Mouse (Mus musculus): ENCODE measurements around the gene Golph3l.
"Not testable (repeated sequence)": the region's sequence is repeated elsewhere in the genome, so short reads cannot be mapped to it uniquely, and the experiment has no call there.

Gene Golph3l

DNA sequence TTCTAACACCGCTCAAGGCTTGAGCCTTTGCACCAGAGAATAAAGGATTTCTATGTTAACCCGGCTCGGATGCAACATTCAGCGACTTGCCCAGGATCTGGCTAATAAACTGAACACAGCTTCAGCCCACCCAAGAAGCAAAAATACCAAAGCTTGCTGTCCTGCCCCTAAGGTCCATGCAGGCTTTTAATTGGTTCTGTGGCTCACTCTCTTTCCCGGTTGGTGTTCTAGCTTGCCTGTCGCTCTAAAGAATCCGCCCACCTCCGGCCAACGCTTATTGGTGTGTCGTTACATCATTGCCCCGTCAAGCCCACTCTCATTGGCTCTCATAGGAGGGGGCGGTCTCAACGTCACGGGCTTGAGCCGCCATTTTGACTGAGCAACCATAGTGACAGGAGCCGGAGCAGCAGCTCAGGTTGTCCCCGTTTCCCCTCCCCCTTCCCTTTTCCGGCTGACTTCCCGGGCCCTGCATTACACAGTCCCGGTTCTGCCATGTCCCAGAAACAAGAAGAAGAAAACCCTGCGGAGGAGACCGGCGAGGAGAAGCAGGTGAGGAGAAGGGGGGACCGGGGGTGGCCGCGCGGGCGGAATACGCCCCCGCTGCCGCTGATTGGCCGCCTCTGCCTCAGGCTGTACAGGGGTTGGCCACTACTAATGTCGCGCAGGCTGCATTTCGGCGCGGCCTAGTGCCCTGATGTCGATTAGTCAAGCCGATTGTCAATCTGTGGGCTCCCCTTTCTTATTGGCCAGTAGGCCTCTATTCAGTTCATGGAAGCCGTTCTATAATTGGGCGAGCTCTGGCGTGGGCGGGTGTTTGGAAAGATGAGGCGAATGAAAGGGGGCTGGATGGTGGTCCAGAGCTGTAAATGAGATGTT is 36.1 kb downstream of the Golph3l start, which contains the start of gene Ensa:
Gene Ensa (plus strand): TSS at position 366 of the 876 bp plus-strand sequence.
- DNase-seq (ENCODE audit: low read depth, low spot score): peak; percentile 100

DNA sequence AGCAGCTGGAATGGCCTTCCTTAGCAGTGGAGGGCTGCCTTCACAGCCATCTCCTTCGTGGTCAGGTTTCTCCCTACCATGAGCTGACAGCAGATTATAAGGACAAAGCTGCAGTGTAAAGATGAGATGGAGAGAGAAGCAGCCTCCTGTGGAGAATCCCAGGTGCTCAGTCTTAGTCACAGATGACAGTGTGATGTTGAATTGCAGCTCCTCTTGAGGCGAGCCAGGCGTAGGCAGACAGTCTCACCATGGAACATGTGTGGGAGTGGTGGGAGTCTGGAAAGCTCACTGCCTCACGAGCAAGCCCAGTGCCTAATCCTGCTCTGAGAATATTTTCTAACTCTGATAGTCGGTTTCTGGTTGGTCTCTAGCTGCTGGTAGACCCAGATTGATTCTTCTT is 39.0 kb downstream of the Golph3l start:
- DNase-seq (ENCODE audit: low read depth, low spot score): peak; percentile 94

DNA sequence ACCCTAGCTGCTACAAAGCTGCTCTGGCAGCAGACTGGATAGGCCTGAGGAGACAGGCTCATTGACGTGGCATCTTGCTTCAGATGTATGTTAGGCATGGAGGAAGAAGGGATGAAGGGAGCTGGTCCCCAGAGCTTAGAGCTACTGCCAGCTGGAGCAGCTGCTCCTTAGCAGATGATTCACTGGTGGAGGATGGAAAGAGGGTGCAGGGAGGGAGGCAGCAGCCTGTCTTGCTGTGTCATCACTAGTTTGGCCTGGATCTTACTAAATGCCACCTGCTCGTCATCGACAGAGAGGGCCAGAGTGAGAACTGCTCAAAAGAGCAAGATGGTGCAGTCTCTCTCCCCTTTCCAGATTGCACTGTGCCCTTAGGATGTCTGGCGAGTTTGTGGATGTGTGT is 41.0 kb downstream of the Golph3l start:
- DNase-seq (ENCODE audit: low read depth, low spot score): peak; percentile 86

DNA sequence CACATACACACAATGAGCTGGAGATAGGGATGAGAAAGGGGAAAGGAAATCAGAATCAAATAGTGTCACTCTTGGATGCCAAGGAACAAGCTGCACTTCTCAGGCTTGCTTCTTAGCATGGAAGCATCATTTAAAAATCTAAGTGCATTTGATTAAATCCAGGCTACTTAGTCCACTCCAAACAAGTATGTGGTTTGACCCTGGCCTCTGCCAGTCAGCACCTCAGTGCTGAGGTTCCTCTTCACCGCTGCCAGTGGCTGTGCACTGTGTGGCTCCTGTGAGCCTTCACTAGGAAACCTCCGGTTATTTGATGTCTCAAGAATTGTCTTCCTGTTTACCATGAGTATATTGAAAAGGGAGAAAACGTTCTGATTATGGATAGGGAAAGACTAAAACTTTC is 42.1 kb downstream of the Golph3l start:
- no peak for DNase-seq (ENCODE audit: low read depth, low spot score)

DNA sequence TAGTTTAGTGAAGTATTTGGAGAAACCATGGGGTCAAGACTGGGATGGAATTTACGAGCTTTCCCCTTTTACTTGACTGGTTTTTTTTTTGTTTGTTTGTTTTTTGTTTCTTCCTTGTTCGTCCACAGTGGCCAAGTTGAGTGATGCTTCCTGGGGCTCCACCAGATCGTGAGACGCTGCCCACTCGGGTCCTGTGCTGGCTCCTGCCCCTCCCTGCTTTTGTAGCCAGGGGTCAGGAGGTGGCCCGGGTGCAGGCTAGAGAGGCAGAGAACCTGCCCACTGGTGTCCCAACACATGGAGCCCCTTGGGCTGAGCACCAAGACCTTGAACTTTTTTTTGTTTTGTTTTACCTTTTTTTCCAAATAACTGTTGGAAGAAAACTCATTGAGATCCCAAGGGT is 42.6 kb downstream of the Golph3l start:
- no peak for DNase-seq (ENCODE audit: low read depth, low spot score)

DNA sequence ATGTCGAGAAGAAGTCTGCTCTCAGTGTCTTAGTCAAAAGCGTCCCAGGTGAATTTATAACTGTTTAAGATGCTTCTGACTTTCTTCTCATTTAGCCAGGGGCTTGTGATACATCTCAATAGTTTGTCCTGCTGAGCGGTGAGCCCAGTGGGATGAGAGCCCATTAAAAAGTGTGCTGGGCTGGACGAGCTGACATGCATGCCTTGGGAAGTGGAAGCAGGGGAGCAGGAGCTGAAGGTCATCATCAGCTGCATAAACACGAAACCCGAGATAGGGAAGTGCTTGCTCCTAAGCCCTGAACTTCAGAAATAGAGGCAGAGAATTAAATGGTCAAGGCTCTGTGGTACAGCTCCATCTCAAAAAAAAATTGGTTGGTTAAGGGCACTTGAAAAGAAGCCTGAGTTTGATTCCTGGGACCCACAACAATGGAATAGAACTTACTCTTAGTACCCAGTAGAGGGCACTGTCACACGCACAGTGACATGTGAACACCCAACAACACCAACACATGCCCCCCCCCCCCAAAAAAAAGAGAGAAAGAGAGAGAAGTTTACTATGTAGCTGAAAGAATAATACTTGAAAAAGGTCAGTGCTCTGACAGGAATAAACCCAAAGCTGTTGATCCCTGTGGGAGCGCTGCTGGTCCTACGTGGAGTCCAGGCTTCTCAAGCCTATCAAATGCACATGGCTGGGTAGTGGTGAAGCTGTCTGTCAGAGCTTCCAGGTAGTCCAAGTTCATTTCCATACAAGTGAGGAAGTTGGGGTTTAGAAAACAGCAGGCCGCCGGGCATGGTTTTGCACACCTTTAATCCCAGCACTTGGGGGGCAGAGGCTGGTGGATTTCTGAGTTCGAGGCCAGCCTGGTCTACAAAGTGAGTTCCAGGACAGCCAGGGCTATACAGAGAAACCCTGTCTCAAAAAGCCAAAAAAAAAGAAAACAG is 44.2 kb downstream of the Golph3l start:
- no peak for DNase-seq (ENCODE audit: low read depth, low spot score)

DNA sequence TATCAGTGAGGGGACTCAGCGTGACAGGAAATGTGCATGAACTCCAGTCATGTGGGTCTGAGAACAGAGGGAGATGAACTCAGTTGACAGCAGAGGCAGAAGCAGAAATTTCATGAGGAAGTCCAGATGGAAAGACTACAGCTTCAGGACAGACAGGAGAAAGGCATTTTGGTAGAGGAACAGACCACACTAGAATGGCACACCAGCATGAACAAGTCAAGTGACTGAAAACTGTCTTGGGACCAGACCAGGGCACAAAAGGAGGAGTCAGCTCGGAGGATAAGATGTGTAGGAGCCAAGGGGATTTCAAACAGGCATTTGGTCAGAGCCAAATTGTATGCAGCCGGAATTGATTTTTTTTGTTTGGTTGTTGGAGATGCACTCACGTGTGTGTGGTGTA is 46.9 kb downstream of the Golph3l start:
- DNase-seq (ENCODE audit: low read depth, low spot score): no peak

DNA sequence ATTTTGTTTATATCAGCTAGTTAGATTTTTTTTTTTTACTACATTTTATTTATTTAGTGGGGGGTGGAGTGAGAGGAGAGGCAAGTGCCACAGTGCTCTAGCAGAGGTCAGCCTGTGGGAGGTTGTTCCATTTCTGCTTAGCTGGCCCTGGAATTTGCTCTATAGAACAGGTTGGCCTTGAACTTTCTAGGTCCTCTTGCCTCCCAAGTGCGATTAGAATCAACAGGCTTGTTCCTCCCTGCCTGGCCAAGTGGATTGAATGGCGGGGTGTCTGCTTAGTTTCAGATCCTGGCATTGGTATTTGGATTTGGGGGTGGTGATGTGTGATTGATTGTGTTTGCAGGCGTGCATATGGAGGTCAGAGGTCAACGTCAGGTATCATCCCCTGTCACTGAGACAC is 47.3 kb downstream of the Golph3l start:
- DNase-seq (ENCODE audit: low read depth, low spot score): no peak

DNA sequence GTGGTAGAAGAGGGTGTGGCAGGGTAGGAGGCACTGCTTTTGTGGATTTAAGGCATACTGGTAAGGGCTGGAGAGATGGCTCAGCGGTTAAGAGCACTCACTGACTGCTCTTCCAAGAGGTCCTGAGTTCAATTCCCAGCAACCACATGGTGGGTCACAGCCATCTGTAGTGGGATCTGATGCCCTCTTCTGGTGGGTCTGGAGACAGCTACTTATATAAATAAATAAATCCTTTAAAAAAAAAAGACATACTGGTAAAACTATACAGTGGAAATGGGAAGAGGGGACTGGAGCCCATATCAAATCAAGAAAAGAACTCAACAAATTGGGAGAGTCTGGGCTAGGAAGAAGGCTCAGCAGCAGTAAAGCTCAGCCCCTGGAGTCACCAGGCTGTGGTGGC is 51.0 kb downstream of the Golph3l start:
- DNase-seq (ENCODE audit: low read depth, low spot score): no peak

DNA sequence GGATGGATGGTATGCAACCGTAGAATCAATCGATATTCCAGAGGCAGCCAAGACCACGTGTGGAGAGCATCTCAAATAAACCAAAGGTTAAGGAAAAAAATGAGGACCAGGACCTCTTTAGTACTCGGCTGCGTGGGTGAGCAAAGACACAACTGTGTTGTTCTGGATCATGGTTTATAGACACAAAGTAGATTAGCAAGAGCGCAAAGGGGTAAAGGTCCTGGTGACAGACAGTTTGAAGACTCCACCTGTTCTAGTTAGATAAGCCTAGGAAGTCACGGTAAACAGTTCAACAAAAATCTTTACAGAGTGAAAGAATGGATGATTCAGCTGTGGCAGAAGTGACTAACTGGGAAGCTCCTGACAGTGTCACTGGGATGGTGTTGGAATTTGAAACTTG is 54.4 kb downstream of the Golph3l start:
- DNase-seq (ENCODE audit: low read depth, low spot score): no peak

DNA sequence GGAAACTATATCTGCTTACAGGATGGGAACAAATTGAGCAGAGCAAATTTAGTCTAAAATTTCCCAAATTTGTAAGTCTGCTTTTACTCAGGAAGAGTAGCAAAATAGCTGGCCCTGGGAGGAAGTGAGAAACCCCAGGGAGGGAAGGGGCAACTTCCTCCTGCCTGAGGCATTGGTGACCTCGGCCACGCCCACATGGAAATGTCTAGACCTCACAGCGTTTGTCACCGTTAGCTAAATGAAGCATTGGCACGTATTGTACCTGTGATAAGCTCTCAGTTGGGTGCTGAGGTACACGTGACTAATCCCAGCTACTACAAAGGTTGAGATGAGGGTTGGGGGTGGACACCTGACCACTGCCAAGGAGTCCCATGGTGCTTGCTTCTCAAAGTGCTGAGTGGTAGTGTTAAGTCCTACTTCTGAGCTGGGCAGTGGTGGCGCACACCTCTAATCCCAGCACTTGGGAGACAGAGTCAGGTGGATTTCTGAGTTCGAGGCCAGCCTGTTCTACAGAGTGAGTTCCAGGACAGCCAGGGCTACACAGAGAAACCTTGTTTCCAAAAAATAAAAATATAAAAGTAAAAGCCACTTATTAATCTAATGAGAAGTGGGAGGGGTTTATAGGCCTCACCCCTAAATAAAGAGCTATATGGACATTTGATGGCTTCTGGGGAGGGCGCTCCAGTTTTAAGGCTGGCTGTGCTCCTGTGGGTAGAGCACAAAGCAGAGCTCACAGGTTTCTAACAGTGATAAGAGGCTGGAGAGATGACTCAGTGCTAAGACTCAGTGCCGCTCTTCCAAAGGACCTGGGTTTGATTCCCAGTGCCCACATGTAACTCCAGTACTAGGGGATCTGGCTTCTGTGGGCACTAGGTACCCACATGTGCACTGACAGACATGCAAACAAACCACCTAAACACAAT is 56.8 kb downstream of the Golph3l start:
- no peak for DNase-seq (ENCODE audit: low read depth, low spot score)

DNA sequence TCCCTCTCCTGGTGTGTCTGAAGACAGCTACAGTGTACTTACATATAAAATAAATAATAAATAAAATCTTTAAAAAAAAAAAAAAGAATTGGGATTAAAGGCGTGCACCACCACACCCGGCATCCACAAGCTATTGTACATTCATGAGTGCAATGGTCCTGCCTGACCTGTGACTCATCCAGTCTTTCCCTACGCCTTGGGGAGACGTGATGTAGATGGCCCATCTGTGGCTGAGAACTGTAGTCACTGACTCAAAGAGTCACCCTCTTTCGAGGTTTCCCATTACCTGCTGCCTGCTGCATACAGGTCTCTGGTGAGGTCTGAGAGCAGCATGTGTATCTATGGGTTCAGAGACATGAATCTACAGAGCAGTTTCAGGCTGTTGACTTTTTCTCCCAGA is 59.3 kb downstream of the Golph3l start:
- DNase-seq (ENCODE audit: low read depth, low spot score): no peak

DNA sequence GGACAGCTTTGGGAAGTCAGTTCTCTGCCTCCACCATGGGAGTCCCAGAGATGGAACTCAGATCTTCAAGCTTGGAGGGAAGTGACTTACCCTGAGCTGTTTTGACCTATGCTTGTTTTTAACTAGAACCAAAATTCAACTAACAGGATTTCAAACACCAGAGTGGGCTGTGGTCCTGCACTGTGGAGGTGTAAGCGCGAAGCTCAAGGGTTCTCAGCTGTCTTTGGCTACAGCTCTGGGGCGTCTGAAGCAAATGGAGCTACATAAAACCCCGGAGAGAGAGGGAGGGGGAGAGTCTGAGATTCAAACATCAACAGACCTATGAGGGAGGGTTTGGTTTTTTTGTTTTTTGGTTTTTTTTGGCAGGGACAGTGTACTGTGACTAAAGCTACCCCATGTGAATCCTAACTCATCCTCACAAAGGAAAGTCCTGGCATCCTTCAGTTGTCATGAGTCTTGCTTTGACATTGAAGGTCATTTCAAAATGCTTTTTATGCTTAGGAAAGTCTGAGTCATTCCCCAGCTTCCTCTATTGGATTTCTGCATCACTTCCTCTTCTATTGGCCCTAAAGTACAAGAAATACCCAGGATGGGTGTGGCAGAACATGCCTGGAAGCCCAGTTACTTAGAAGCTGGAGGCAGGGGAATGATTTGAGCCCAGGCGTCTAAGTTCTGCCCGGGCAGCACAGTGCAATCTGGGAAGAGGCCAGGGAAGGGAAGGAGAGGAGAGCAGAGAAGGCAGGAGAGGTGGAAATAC is 61.7 kb downstream of the Golph3l start:
- DNase-seq (ENCODE audit: low read depth, low spot score): no peak

DNA sequence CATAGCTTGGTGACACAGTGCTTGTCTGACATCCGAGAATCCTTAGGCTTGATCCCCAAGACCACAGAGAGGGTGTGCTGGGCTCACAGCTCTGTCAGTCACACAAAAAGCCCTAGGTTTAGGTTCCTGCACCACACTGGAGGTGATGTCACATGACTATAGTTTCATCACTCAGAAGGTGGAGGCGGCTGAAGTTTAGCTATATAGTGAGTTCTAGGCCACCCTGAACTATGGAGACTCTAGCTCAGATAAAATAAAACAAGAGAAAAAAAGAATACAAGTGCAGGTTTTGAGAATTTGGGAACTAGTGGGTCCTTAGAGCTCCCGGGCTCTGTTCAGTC is 62.3 kb downstream of the Golph3l start:
- DNase-seq (ENCODE audit: low read depth, low spot score): no peak

DNA sequence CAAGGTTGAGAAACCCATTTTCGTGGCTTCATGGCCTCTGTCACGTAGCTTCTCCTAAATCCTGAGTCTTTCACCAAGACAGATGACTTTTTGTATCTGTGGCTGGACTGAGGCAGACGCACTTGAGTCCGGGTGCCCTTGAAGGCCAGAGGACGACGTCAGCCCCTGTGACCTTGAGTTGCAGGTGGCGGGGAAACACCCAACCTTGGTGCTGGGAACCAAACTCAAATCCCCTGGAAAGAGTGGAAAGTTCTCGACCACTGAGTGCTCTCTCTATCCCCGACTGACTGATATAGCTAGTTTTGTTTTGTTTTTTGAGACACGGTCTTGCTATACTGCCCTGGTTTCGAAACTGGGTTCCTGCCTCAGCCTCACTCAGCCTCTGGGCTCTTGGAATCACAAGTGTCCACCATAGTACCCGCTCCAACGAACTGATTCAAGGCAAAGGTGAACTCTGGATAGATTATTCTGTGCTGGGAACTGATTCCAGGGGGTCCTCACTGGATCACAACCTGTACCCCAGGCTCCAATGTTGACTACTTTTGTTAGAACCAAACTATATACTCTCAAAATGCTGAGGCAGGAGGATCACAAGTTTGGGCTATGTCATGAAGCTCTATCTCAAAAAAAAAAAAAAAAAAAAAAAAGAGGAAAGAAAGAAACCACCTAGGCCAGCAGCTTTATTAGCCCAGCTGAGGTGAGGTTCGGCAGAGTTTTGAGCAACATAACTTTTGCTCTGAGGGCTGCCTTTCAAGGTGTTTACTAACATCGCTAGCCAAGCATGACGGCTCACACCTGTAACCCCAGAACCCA is 62.9 kb downstream of the Golph3l start:
- DNase-seq (ENCODE audit: low read depth, low spot score): no peak

DNA sequence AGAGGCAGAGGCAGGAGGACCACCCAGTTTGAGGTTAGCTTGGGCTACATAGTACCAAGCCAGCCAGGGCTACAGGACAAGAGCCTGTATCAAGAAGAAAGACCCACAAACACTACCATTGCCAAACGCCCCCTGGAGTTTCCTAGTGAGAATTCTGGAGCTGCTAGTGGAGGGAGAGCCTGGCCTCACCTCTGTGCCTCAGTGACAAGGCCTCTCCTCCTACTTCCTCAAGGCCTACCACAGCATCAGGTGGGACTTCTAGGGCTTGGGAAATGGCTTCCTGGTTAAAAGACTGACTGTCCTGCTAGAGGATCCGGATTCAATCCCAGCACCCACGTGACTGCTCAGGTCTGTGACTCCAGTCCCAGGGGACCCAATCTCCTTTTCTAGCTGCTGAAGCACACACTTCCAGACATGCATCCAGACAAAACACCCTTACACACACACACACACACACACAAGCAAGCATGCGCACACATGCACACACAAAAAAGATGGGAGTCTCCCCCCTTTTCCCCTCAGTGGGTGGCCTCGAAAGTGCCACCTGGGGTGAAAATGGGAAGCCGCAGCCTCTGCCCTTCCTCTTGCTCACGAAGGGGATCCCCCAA is 63.6 kb downstream of the Golph3l start:
- DNase-seq (ENCODE audit: low read depth, low spot score): no peak

DNA sequence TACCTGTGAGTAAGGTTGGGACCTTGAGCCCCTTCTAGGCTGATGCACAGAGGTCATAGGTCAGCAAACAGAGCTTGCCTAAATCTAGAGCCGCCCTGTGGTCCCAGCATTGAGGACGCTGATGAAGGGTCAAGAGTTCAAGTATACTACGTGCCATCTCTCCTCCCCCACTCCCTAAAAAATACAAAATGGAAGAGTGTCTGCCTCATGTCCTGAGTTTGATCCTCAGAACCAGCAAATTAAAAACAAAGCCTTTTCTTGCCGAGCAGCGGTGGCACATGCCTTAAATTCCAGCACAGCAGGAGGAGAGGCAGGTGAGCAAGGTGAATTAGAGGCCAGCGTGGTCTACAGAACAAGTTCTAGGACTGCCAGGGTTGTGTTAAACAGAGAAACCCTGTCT is 64.1 kb downstream of the Golph3l start:
- DNase-seq (ENCODE audit: low read depth, low spot score): no peak

DNA sequence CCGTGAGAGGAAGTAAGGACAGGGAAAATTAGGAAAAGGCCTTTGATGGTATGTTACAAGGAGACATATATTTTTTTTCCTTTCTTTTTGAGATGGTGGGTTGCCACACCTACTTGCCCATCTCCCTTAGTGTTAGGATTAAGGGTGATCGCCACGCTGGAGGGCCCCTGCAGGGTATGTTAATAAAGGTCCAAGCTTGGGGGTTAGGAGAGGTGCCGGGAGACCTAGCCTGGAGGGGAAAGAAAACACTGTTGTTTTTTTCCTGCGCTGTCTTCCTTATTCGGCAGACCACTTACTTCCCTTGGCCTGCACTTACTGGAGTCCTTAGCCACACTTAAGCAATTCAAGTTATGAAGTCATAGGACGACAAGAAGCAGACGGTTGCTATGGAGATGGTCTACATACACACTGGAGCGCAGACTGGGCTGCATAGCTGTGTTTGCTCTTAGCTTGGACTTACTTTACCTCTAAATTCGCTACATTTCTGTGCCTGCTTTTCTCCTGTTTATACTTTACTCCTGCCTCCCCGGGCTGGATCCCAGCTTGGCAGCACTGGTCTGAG is 64.8 kb downstream of the Golph3l start:
- DNase-seq (ENCODE audit: low read depth, low spot score): no peak

DNA sequence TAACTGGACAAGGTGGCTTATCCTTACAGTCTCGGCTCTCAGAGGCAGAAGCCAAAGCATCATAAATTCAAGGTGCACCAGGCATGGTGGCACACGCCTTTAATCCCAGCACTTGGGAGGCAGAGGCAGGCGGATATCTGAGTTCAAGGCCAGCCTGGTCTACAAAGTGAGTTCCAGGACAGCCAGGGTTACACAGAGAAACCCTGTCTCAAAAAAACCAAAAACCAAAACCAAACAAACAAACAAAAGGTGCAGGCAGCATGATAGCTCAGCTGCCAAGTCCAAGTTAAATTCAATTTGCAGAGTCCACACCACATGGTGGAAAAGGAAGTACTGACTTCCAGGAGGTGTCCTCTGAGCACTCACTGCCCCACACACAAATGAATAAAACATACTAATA is 65.6 kb downstream of the Golph3l start:
- not testable (repeated sequence) for DNase-seq (ENCODE audit: low read depth, low spot score)
